Mouse (Mus musculus): ENCODE results near the gene Ktn1. TPM values are rescaled to one million over a fixed set of nuclear protein-coding genes. Genes with fewer than 3 reads are reported as not detected.

Ktn1 gene
- polyA plus RNA-seq, 1 experiment from 2014 or later, result 76.8 TPM

GRCm38 (mm10) chr14:47775543-47775942 lies 127.3 kb downstream of the Ktn1 start:
- Histone ChIP-seq H3K4me2 (no peak overlapping the region), H3K9ac (no peak overlapping the region), H3K27ac (no peak overlapping the region), H3K9me3 (no peaks in the 10 kb centered on the region), H3K4me1 (replicated peaks) (no peaks in the 10 kb centered on the region), H3K4me3 (no peak overlapping the region), H3K27me3 (no peaks in the 10 kb centered on the region), H3K36me3 (no peaks in the 10 kb centered on the region)
- WGBS, result 94% methylated on average over 3 of the region's 3 CpGs
- ATAC-seq (ENCODE audit: low FRiP score), result no peak

GRCm38 (mm10) chr14:47776260-47777035 lies 128.2 kb downstream of the Ktn1 start:
- Histone ChIP-seq H3K27me3 (no peaks in the 10 kb centered on the region), H3K9ac (no peak overlapping the region), H3K4me3 (no peak overlapping the region), H3K9me3 (no peaks in the 10 kb centered on the region), H3K4me2 (no peak overlapping the region), H3K27ac (no peak overlapping the region), H3K36me3 (no peaks in the 10 kb centered on the region), H3K4me1 (replicated peaks) (no peaks in the 10 kb centered on the region)
- 81% methylated on average over 6 of the region's 6 CpGs for WGBS
- no peak for ATAC-seq (ENCODE audit: low FRiP score)

- Histone ChIP-seq H3K27me3 (no peaks in the 10 kb centered on the region), H3K27ac (no peak overlapping the region), H3K9ac (no peak overlapping the region), H3K4me3 (no peak overlapping the region), H3K9me3 (no peaks in the 10 kb centered on the region), H3K36me3 (no peaks in the 10 kb centered on the region), H3K4me2 (no peak overlapping the region), H3K4me1 (replicated peaks) (peaks cover 8% of the 10 kb centered on the region)
- no peak for ATAC-seq (ENCODE audit: low FRiP score)
- WGBS, result 18% methylated on average over 4 of the region's 4 CpGs
Observed at GRCm38 (mm10) chr14:47786112-47786511, 137.9 kb downstream of the Ktn1 start.

Other genes with a start within 250 kb of the Ktn1 start
- 10.6 and 11.6 TPM in 2 replicates for gene Dlgap5, start 230.0 kb upstream of the Ktn1 start, polyA plus RNA-seq (2015; fragmentation: Nextera tagmentation; extraction: Ambion mirVana)
- 25.2 and 26.3 TPM in 2 replicates for gene Fbxo34, start 198.0 kb upstream of the Ktn1 start, polyA plus RNA-seq (2015; fragmentation: Nextera tagmentation; extraction: Ambion mirVana)
- 17.5 and 19.3 TPM in 2 replicates for gene Atg14, start 77.8 kb upstream of the Ktn1 start, polyA plus RNA-seq (2015; fragmentation: Nextera tagmentation; extraction: Ambion mirVana)

Measured in hindbrain, embryonic 13.5 days (tissue).